Mouse (Mus musculus): ENCODE measurements around the gene Samd9l. TPM values are rescaled to one million over a fixed set of nuclear protein-coding genes. Genes with fewer than 3 reads are reported as not detected.
"Not testable (repeated sequence)": the region's sequence is repeated elsewhere in the genome, so short reads cannot be mapped to it uniquely, and the experiment has no call there.

Samd9l gene
- polyA plus RNA-seq, 1 experiment from 2014 or later: 16.2 TPM

- H3K4me1 ChIP-seq (ENCODE audit: control insufficient read depth, insufficient read depth, low read length); H3K36me3 ChIP-seq (ENCODE audit: control insufficient read depth, insufficient read depth, low read length); H3K9me3 ChIP-seq (replicated peaks; ENCODE audit: control insufficient read depth, low read length); H3K27me3 ChIP-seq (ENCODE audit: control insufficient read depth, insufficient read depth, low read length); H3K9ac ChIP-seq (ENCODE audit: low read length): not testable (repeated sequence)
- 65% methylated on average over 4 of the region's 4 CpGs for WGBS
- Histone ChIP-seq H3K27ac (ENCODE audit: low read length) (peak overlapping the region; percentile 46; the same call in 1 of the 2 replicates), H3K4me2 (ENCODE audit: low read depth, low read length) (peak overlapping the region; percentile 19; the same call in 1 of the 2 replicates), H3K4me3 (replicated peaks; ENCODE audit: low read length) (0 out of 2 replicates have a peak overlapping the region, but pooled peaks have one; percentile 6)
- peak; percentile 48; the same call in 1 of the 2 replicates for ATAC-seq (ENCODE audit: insufficient read depth, low FRiP score)
These were observed 3.3 kb downstream of the Samd9l start for GRCm38 (mm10) chr6:3395921-3396611.

DNA sequence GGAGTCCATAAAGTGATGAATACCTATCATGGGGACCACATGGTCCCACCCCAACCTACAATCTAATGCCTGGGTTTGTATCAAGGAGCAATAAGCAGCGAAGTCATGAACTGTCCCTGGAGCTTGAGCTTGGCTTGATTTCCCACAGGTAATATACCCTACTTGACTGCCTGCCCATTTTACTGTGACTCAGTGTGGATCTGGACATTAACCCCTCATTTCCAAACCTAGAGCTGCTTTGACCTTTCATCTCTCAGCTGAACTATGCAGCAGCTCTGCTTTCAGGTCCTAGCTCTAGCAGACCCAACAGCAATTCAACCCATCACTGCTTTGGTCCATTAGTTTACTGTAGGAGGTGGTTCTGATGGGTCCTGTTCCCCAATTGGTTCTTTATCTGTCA, 9.4 kb downstream of the Samd9l start:
- Histone ChIP-seq H3K27ac (ENCODE audit: low read length) (no peak overlapping the region), H3K4me1 (ENCODE audit: control insufficient read depth, insufficient read depth, low read length) (no peaks in the 10 kb centered on the region), H3K4me2 (ENCODE audit: low read depth, low read length) (no peak overlapping the region), H3K36me3 (ENCODE audit: control insufficient read depth, insufficient read depth, low read length) (no peaks in the 10 kb centered on the region), H3K4me3 (replicated peaks; ENCODE audit: low read length) (no peak overlapping the region), H3K9ac (ENCODE audit: low read length) (no peak overlapping the region), H3K27me3 (ENCODE audit: control insufficient read depth, insufficient read depth, low read length) (no peaks in the 10 kb centered on the region), H3K9me3 (replicated peaks; ENCODE audit: control insufficient read depth, low read length) (no peaks in the 10 kb centered on the region)
- ATAC-seq (ENCODE audit: insufficient read depth, low FRiP score): no peak
- WGBS: 93% methylated on average over 1 of the region's 1 CpGs

DNA sequence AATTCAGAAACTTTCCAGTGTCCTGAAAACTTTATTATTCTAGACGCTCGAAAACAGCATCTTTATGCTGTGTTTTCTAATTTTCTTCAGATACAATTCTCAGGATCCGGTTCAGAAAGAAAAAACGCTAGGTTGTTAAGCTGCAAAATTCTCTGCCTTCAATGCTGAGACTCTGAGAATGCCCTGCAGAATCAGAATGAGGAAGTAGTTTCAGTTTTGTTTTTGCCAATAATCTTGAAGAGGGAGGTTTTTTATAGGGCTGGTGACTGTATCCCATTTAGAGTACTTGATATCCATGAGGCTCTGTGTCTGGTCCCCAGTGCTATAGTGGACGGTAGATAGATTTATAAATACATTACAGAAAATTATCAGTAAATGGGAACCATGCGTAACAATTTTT, 12.8 kb downstream of the Samd9l start:
- WGBS: 82% methylated on average over 6 of the region's 6 CpGs
- Histone ChIP-seq H3K27ac (ENCODE audit: low read length) (no peak overlapping the region), H3K4me2 (ENCODE audit: low read depth, low read length) (no peak overlapping the region), H3K9ac (ENCODE audit: low read length) (no peak overlapping the region), H3K36me3 (ENCODE audit: control insufficient read depth, insufficient read depth, low read length) (no peaks in the 10 kb centered on the region), H3K27me3 (ENCODE audit: control insufficient read depth, insufficient read depth, low read length) (no peaks in the 10 kb centered on the region), H3K4me1 (ENCODE audit: control insufficient read depth, insufficient read depth, low read length) (no peaks in the 10 kb centered on the region), H3K9me3 (replicated peaks; ENCODE audit: control insufficient read depth, low read length) (no peaks in the 10 kb centered on the region), H3K4me3 (replicated peaks; ENCODE audit: low read length) (no peak overlapping the region)
- no peak for ATAC-seq (ENCODE audit: insufficient read depth, low FRiP score)

GRCm38 (mm10) chr6:3384816-3385215, 14.6 kb downstream of the Samd9l start:
- not testable (repeated sequence) for H3K9me3 ChIP-seq (replicated peaks; ENCODE audit: control insufficient read depth, low read length); H3K4me2 ChIP-seq (ENCODE audit: low read depth, low read length); H3K27me3 ChIP-seq (ENCODE audit: control insufficient read depth, insufficient read depth, low read length); H3K4me3 ChIP-seq (replicated peaks; ENCODE audit: low read length); H3K27ac ChIP-seq (ENCODE audit: low read length); H3K4me1 ChIP-seq (ENCODE audit: control insufficient read depth, insufficient read depth, low read length); H3K36me3 ChIP-seq (ENCODE audit: control insufficient read depth, insufficient read depth, low read length); H3K9ac ChIP-seq (ENCODE audit: low read length)
- peak; percentile 63; the same call in 1 of the 2 replicates for ATAC-seq (ENCODE audit: insufficient read depth, low FRiP score)

DNA sequence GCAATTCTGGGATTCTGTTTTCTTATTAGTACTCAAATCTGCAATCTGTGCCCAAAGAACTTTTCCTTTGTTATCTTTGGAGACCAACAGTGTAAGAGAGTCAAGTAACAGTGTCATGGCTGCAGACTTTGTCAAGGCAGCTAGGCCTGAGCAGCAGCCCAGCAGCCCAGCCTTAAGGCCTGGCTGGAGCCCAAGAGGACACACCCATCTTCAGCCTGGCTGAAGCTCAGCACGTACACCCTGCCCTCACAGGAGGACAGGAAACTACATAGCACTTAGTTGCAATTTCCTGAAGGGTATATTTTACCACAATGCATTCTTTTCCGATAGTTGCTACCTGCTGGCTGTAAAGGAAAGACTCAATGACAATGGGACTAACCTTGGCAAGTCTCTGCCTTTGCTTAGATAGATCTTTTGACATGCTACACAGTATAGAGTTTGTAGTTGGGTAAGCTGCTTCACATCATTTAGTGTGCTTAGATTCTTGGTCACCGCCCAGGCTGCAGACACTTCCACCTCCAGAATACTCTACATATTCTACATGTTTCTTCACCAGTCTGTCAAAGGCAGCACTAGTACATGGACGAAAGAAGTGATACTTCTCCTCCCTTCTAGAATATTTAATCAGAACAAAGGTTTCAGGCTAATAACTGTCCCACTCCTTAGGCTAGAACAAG, 15.1 kb downstream of the Samd9l start:
- not testable (repeated sequence) for H3K27ac ChIP-seq (ENCODE audit: low read length); H3K9me3 ChIP-seq (replicated peaks; ENCODE audit: control insufficient read depth, low read length); H3K9ac ChIP-seq (ENCODE audit: low read length); H3K4me1 ChIP-seq (ENCODE audit: control insufficient read depth, insufficient read depth, low read length); H3K4me2 ChIP-seq (ENCODE audit: low read depth, low read length); H3K36me3 ChIP-seq (ENCODE audit: control insufficient read depth, insufficient read depth, low read length); H3K27me3 ChIP-seq (ENCODE audit: control insufficient read depth, insufficient read depth, low read length); H3K4me3 ChIP-seq (replicated peaks; ENCODE audit: low read length)
- 8% methylated on average over 1 of the region's 4 CpGs for WGBS
- ATAC-seq (ENCODE audit: insufficient read depth, low FRiP score): peak; percentile 95

- Histone ChIP-seq H3K4me3 (replicated peaks; ENCODE audit: low read length) (no peak overlapping the region), H3K4me1 (ENCODE audit: control insufficient read depth, insufficient read depth, low read length) (no peaks in the 10 kb centered on the region), H3K9me3 (replicated peaks; ENCODE audit: control insufficient read depth, low read length) (no peaks in the 10 kb centered on the region), H3K27me3 (ENCODE audit: control insufficient read depth, insufficient read depth, low read length) (no peaks in the 10 kb centered on the region), H3K4me2 (ENCODE audit: low read depth, low read length) (no peak overlapping the region), H3K27ac (ENCODE audit: low read length) (no peak overlapping the region), H3K36me3 (ENCODE audit: control insufficient read depth, insufficient read depth, low read length) (peaks cover 14% of the 10 kb centered on the region), H3K9ac (ENCODE audit: low read length) (no peak overlapping the region)
- WGBS: 66% methylated on average over 2 of the region's 2 CpGs
- ATAC-seq (ENCODE audit: insufficient read depth, low FRiP score): no peak
These were observed 20.2 kb downstream of the Samd9l start for GRCm38 (mm10) chr6:3379146-3379545.

DNA sequence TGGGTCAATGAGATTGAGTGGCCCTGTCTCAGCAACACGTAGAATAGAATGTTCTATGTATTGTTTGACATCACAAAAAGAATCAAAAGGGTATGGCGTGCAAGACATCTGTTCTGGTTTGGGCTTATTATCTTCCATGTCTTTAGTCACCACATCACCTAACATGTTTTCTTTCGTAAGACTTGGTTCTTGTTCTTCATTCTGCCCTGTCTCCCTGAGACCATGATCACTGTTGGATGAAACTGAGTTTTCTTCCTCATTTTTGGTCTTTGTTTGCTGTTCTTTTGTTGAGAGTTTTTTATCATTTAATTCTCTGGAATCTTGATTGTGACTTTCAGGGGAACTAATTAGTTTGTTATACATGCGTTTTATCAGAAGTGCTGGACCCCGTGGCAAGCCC, 22.7 kb downstream of the Samd9l start:
- Histone ChIP-seq H3K9ac (ENCODE audit: low read length) (no peak overlapping the region), H3K4me3 (replicated peaks; ENCODE audit: low read length) (no peak overlapping the region), H3K27me3 (ENCODE audit: control insufficient read depth, insufficient read depth, low read length) (no peaks in the 10 kb centered on the region), H3K4me2 (ENCODE audit: low read depth, low read length) (no peak overlapping the region), H3K27ac (ENCODE audit: low read length) (no peak overlapping the region), H3K4me1 (ENCODE audit: control insufficient read depth, insufficient read depth, low read length) (no peaks in the 10 kb centered on the region), H3K36me3 (ENCODE audit: control insufficient read depth, insufficient read depth, low read length) (peaks cover 22% of the 10 kb centered on the region), H3K9me3 (replicated peaks; ENCODE audit: control insufficient read depth, low read length) (no peaks in the 10 kb centered on the region)
- 90% methylated on average over 5 of the region's 5 CpGs for WGBS
- ATAC-seq (ENCODE audit: insufficient read depth, low FRiP score): no peak

DNA sequence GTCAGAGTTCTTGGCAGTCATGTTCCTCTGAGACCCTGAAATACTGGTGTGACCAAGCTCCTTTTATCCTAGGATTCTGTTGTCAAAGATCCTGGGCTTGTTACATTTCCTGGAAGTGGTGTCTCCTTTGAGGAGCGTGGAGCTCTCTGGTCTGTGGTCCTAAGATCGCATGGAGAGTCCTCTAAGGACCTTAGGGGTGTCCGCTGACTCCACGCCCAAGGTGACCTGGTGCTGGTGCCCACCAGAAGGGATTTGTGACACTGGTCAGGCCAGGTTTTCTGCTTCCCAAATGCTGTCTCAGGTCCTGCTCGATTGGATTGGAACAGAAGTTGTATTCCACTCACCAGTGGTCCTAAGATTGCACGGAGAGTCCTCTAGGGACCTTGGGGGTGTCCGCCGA, 29.8 kb downstream of the Samd9l start:
- Histone ChIP-seq H3K9me3 (replicated peaks; ENCODE audit: control insufficient read depth, low read length) (no peaks in the 10 kb centered on the region), H3K27me3 (ENCODE audit: control insufficient read depth, insufficient read depth, low read length) (no peaks in the 10 kb centered on the region), H3K27ac (ENCODE audit: low read length) (no peak overlapping the region), H3K9ac (ENCODE audit: low read length) (no peak overlapping the region), H3K4me3 (replicated peaks; ENCODE audit: low read length) (no peak overlapping the region), H3K4me2 (ENCODE audit: low read depth, low read length) (no peak overlapping the region), H3K36me3 (ENCODE audit: control insufficient read depth, insufficient read depth, low read length) (0 out of 2 replicates have a peak, but pooled peaks cover 12% of the 10 kb centered on the region), H3K4me1 (ENCODE audit: control insufficient read depth, insufficient read depth, low read length) (no peaks in the 10 kb centered on the region)
- 86% methylated on average over 8 of the region's 8 CpGs for WGBS
- ATAC-seq (ENCODE audit: insufficient read depth, low FRiP score): no peak

GRCm38 (mm10) chr6:3365609-3366008, 33.8 kb downstream of the Samd9l start:
- H3K4me1 ChIP-seq (ENCODE audit: control insufficient read depth, insufficient read depth, low read length); H3K9ac ChIP-seq (ENCODE audit: low read length); H3K27me3 ChIP-seq (ENCODE audit: control insufficient read depth, insufficient read depth, low read length); H3K4me2 ChIP-seq (ENCODE audit: low read depth, low read length); ATAC-seq (ENCODE audit: insufficient read depth, low FRiP score); H3K27ac ChIP-seq (ENCODE audit: low read length); H3K9me3 ChIP-seq (replicated peaks; ENCODE audit: control insufficient read depth, low read length); H3K4me3 ChIP-seq (replicated peaks; ENCODE audit: low read length); H3K36me3 ChIP-seq (ENCODE audit: control insufficient read depth, insufficient read depth, low read length): not testable (repeated sequence)
- WGBS: 79% methylated on average over 1 of the region's 1 CpGs

Data from stomach, embryonic 16.5 days (tissue).